Mouse (Mus musculus): Measurements from ENCODE around the gene Mmd2. TPM values are rescaled to one million over a fixed set of nuclear protein-coding genes. Genes with fewer than 3 reads are reported as not detected.

The Mmd2 gene
- polyA plus RNA-seq, 1 experiment from 2014 or later, result 0.55 TPM

- ATAC-seq (ENCODE audit: low read depth), result no peak
- 9% methylated on average over 6 of the region's 6 CpGs for WGBS
- Histone ChIP-seq H3K4me1 (replicated peaks; ENCODE audit: control insufficient read depth, insufficient read depth, low read length) (peaks cover 12% of the 10 kb centered on the region), H3K36me3 (ENCODE audit: control insufficient read depth, insufficient read depth, low read length) (peaks cover 14% of the 10 kb centered on the region), H3K9ac (ENCODE audit: low read length) (peak overlapping the region; percentile 93), H3K27me3 (ENCODE audit: control insufficient read depth, insufficient read depth, low read depth, low read length) (no peaks in the 10 kb centered on the region), H3K27ac (ENCODE audit: low read length) (peak overlapping the region; percentile 73; the same call in 1 of the 2 replicates), H3K4me2 (ENCODE audit: low read depth, low read length) (peak overlapping the region; percentile 94), H3K9me3 (ENCODE audit: control insufficient read depth, low read length) (no peaks in the 10 kb centered on the region), H3K4me3 (ENCODE audit: low read length) (peak overlapping the region; percentile 94)
Measured at GRCm38 (mm10) chr5:142630224-142630623, 21.6 kb upstream of the Mmd2 start.

DNA sequence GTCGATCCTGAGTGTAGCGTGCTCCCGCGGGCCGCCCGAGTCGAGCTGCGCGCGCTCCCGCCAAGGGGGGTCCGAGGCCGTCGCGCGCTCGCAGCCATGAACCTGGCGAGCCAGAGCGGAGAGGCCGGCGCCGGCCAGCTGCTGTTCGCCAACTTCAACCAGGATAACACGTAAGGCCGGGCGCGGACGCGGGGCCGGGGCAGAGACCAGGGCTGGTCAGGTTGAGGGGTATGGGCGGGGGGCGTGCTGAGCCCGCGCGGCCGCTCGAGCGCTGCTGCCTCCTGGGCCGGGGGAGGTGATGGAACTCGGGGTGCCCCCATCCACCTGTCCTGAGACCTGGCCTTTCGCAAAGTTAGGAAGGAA lies 21.0 kb upstream of the Mmd2 start:
- no peaks in the 10 kb centered on the region for H3K27me3 ChIP-seq (ENCODE audit: control insufficient read depth, insufficient read depth, low read depth, low read length)
- H3K9me3 ChIP-seq (ENCODE audit: control insufficient read depth, low read length), result no peaks in the 10 kb centered on the region
- peak overlapping the region; percentile 94 for H3K4me3 ChIP-seq (ENCODE audit: low read length)
- H3K9ac ChIP-seq (ENCODE audit: low read length), result peak overlapping the region; percentile 93
- H3K4me1 ChIP-seq (replicated peaks; ENCODE audit: control insufficient read depth, insufficient read depth, low read length), result peaks cover 12% of the 10 kb centered on the region
- peak overlapping the region; percentile 94 for H3K4me2 ChIP-seq (ENCODE audit: low read depth, low read length)
- peak overlapping the region; percentile 73 for H3K27ac ChIP-seq (ENCODE audit: low read length)
- peak; percentile 66 for ATAC-seq (ENCODE audit: low read depth)
- under 1% methylated on average over 37 of the region's 41 CpGs for WGBS
- peaks cover 14% of the 10 kb centered on the region for H3K36me3 ChIP-seq (ENCODE audit: control insufficient read depth, insufficient read depth, low read length)

DNA sequence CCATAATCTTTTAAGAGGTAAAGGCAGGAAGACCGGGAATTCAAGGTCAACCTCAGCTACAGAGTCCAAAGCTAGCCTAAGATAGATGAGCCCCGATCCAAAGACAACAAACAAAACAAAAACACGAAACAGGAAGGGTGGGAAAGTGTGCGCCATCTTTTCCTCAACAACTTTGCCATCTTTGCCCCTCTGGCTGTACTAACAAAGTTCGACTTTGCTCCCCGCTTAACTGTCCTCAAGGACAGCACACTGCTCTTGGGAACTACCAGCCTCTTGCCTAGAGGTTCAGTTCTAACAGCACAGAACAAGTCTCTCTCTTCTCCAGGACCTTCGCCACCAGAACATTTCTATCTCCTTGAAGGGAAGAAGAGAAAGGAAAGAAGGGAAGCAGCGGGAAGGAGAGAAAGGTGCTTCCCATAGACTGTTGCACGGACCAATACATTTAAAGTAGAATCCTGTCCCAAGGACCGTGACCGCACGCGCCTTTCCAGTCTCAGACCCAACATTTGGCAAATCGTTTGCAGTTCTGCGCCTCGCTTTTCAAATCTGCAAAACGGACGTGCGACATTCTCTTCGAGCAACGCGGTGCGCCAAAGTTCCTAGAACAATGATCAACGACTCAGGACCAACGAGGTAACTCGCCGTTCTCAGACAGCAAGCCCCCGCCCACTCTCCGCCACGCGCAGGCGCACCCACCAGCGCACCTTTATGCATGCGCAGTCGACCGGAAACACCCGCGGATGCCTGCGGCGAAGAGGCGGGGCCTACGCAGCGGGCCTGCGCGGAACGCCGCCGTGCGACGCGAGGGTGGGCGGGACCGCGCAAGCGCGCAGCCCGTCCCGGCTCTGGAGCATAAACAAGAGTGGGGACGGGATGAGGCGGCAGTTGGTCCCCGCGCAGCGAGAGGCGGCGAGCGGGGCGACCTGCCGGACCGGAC lies 20.4 kb upstream of the Mmd2 start:
- WGBS, result under 1% methylated on average over 58 of the region's 69 CpGs
- peak overlapping the region; percentile 93 for H3K9ac ChIP-seq (ENCODE audit: low read length)
- no peaks in the 10 kb centered on the region for H3K27me3 ChIP-seq (ENCODE audit: control insufficient read depth, insufficient read depth, low read depth, low read length)
- peak overlapping the region; percentile 94 for H3K4me3 ChIP-seq (ENCODE audit: low read length)
- H3K36me3 ChIP-seq (ENCODE audit: control insufficient read depth, insufficient read depth, low read length), result peaks cover 10% of the 10 kb centered on the region
- peak overlapping the region; percentile 94 for H3K4me2 ChIP-seq (ENCODE audit: low read depth, low read length)
- H3K9me3 ChIP-seq (ENCODE audit: control insufficient read depth, low read length), result no peaks in the 10 kb centered on the region
- H3K27ac ChIP-seq (ENCODE audit: low read length), result peak overlapping the region; percentile 90
- peaks cover 12% of the 10 kb centered on the region for H3K4me1 ChIP-seq (replicated peaks; ENCODE audit: control insufficient read depth, insufficient read depth, low read length)
- ATAC-seq (ENCODE audit: low read depth), result peak; percentile 99

DNA sequence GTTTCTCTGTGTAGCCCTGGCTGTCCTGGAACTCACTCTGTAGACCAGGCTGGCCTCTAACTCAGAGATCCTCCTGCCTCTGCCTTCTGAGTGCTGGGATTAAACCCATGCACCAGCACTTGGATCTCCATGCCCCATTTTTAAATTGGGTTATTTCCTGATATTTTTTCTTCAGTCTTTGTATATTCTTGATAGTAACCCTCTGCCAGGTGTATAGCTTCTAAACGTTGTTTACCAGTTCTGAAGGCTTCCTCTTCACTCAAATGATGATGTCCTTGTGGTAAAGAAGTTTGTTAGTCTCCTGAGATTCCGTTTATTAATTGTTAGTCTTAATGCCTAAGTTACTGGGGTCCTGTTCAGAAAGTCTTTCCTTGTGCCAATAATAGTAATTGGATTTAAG lies 18.8 kb upstream of the Mmd2 start, which contains the start of gene Wipi2:
Gene Wipi2, plus strand, starts transcription at position 301 of the 400 bp plus-strand sequence.
- H3K27ac ChIP-seq (ENCODE audit: low read length), result peak within 1 kb of the TSS; percentile 90
- no peaks in the 10 kb centered on the region for H3K9me3 ChIP-seq (ENCODE audit: control insufficient read depth, low read length)
- peak within 1 kb of the TSS; percentile 94 for H3K4me3 ChIP-seq (ENCODE audit: low read length)
- H3K4me1 ChIP-seq (replicated peaks; ENCODE audit: control insufficient read depth, insufficient read depth, low read length), result peaks cover 12% of the 10 kb centered on the region
- ATAC-seq (ENCODE audit: low read depth), result no peak
- peak within 1 kb of the TSS; percentile 93 for H3K9ac ChIP-seq (ENCODE audit: low read length)
- H3K36me3 ChIP-seq (ENCODE audit: control insufficient read depth, insufficient read depth, low read length), result no peaks in the 10 kb centered on the region
- H3K27me3 ChIP-seq (ENCODE audit: control insufficient read depth, insufficient read depth, low read depth, low read length), result no peaks in the 10 kb centered on the region
- WGBS, result 82% methylated on average over 2 of the region's 2 CpGs
- peak within 1 kb of the TSS; percentile 76 for H3K4me2 ChIP-seq (ENCODE audit: low read depth, low read length)

GRCm38 (mm10) chr5:142623080-142623479 lies 14.5 kb upstream of the Mmd2 start:
- WGBS, result 87% methylated on average over 7 of the region's 7 CpGs
- ATAC-seq (ENCODE audit: low read depth), result no peak
- no peak overlapping the region for H3K4me2 ChIP-seq (ENCODE audit: low read depth, low read length)
- no peaks in the 10 kb centered on the region for H3K36me3 ChIP-seq (ENCODE audit: control insufficient read depth, insufficient read depth, low read length)
- H3K9me3 ChIP-seq (ENCODE audit: control insufficient read depth, low read length), result no peaks in the 10 kb centered on the region
- no peaks in the 10 kb centered on the region for H3K27me3 ChIP-seq (ENCODE audit: control insufficient read depth, insufficient read depth, low read depth, low read length)
- H3K4me3 ChIP-seq (ENCODE audit: low read length), result no peak overlapping the region
- H3K4me1 ChIP-seq (replicated peaks; ENCODE audit: control insufficient read depth, insufficient read depth, low read length), result no peaks in the 10 kb centered on the region
- no peak overlapping the region for H3K27ac ChIP-seq (ENCODE audit: low read length)
- no peak overlapping the region for H3K9ac ChIP-seq (ENCODE audit: low read length)

- Histone ChIP-seq H3K36me3 (ENCODE audit: control insufficient read depth, insufficient read depth, low read length) (no peaks in the 10 kb centered on the region), H3K27me3 (ENCODE audit: control insufficient read depth, insufficient read depth, low read depth, low read length) (no peaks in the 10 kb centered on the region), H3K9ac (ENCODE audit: low read length) (no peak overlapping the region), H3K4me2 (ENCODE audit: low read depth, low read length) (no peak overlapping the region), H3K4me3 (ENCODE audit: low read length) (no peak overlapping the region), H3K27ac (ENCODE audit: low read length) (no peak overlapping the region), H3K9me3 (ENCODE audit: control insufficient read depth, low read length) (no peaks in the 10 kb centered on the region), H3K4me1 (replicated peaks; ENCODE audit: control insufficient read depth, insufficient read depth, low read length) (no peaks in the 10 kb centered on the region)
- 32% methylated on average over 1 of the region's 1 CpGs for WGBS
- ATAC-seq (ENCODE audit: low read depth), result no peak
Measured at GRCm38 (mm10) chr5:142622134-142622533, 13.5 kb upstream of the Mmd2 start.

- WGBS, result 58% methylated on average over 2 of the region's 2 CpGs
Measured at GRCm38 (mm10) chr5:142621421-142621820, 12.8 kb upstream of the Mmd2 start.

DNA sequence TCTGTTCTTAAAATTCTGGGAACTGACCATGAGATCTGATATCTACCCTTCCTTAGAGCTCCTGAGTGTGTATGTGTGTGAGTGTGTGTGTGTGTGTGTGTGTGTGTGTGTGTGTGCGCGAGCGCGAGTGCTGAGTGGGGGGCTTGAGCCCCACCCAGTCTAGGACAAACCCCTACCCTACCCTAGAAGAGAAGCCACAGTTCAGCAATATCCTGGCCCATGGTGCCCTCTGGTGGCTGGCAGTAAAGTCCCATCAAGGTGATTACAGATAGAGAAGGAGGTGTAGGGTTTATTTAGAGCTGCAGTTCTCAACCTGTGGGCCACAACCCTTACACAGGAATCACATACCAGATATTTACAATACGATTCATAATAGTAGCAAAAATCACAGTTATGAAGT lies 11.3 kb upstream of the Mmd2 start:
- 17% methylated on average over 5 of the region's 5 CpGs for WGBS
- Histone ChIP-seq H3K4me2 (ENCODE audit: low read depth, low read length) (no peak overlapping the region), H3K4me1 (replicated peaks; ENCODE audit: control insufficient read depth, insufficient read depth, low read length) (no peaks in the 10 kb centered on the region), H3K27me3 (ENCODE audit: control insufficient read depth, insufficient read depth, low read depth, low read length) (no peaks in the 10 kb centered on the region), H3K9ac (ENCODE audit: low read length) (no peak overlapping the region), H3K4me3 (ENCODE audit: low read length) (no peak overlapping the region), H3K9me3 (ENCODE audit: control insufficient read depth, low read length) (no peaks in the 10 kb centered on the region), H3K36me3 (ENCODE audit: control insufficient read depth, insufficient read depth, low read length) (no peaks in the 10 kb centered on the region), H3K27ac (ENCODE audit: low read length) (no peak overlapping the region)
- ATAC-seq (ENCODE audit: low read depth), result no peak

More at GRCm38 (mm10) chr5:142621421-142621820, 12.8 kb upstream of the Mmd2 start:
- H3K9ac ChIP-seq (ENCODE audit: low read length), result no peak overlapping the region
- no peak for ATAC-seq (ENCODE audit: low read depth)
- no peaks in the 10 kb centered on the region for H3K4me1 ChIP-seq (replicated peaks; ENCODE audit: control insufficient read depth, insufficient read depth, low read length)
- H3K27me3 ChIP-seq (ENCODE audit: control insufficient read depth, insufficient read depth, low read depth, low read length), result no peaks in the 10 kb centered on the region
- no peak overlapping the region for H3K27ac ChIP-seq (ENCODE audit: low read length)
- H3K36me3 ChIP-seq (ENCODE audit: control insufficient read depth, insufficient read depth, low read length), result no peaks in the 10 kb centered on the region
- H3K9me3 ChIP-seq (ENCODE audit: control insufficient read depth, low read length), result no peaks in the 10 kb centered on the region
- no peak overlapping the region for H3K4me2 ChIP-seq (ENCODE audit: low read depth, low read length)
- no peak overlapping the region for H3K4me3 ChIP-seq (ENCODE audit: low read length)

DNA sequence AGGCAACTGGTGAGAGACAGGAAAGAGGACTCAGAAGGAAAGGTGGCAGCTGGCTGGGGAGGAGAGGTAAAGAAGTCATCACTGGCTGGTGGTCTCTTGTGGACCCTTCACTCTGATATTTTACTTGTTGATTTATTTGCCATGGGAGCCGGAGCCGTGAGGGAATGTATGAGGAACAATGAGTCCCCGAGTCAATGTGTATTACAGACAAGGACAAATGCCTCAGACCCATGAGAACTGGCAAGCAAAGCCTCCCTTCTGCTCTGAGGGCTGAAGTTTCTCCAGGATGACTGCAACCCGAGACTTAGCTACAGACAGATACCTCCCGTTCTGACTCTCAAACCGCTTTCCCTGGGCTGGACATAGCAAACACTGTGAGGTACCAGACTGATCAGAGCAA lies 7.7 kb upstream of the Mmd2 start:
- Histone ChIP-seq H3K27me3 (ENCODE audit: control insufficient read depth, insufficient read depth, low read depth, low read length) (no peaks in the 10 kb centered on the region), H3K9ac (ENCODE audit: low read length) (no peak overlapping the region), H3K27ac (ENCODE audit: low read length) (no peak overlapping the region), H3K9me3 (ENCODE audit: control insufficient read depth, low read length) (no peaks in the 10 kb centered on the region), H3K4me3 (ENCODE audit: low read length) (no peak overlapping the region), H3K36me3 (ENCODE audit: control insufficient read depth, insufficient read depth, low read length) (no peaks in the 10 kb centered on the region), H3K4me1 (replicated peaks; ENCODE audit: control insufficient read depth, insufficient read depth, low read length) (no peaks in the 10 kb centered on the region), H3K4me2 (ENCODE audit: low read depth, low read length) (no peak overlapping the region)
- ATAC-seq (ENCODE audit: low read depth), result no peak
- WGBS, result 40% methylated on average over 6 of the region's 6 CpGs

All from lung, embryonic 16.5 days (tissue).